Mouse (Mus musculus): ENCODE results near the gene Fam241a. TPM values are rescaled to one million over a fixed set of nuclear protein-coding genes. Genes with fewer than 3 reads are reported as not detected.

The Fam241a gene
- polyA plus RNA-seq, 1 experiment from 2014 or later: 8.7 TPM

- H3K9ac ChIP-seq: no peak overlapping the region
- H3K4me3 ChIP-seq: no peak overlapping the region
- WGBS: 88% methylated on average over 9 of the region's 9 CpGs
- H3K9me3 ChIP-seq: no peaks in the 10 kb centered on the region
- H3K4me2 ChIP-seq: no peak overlapping the region
- H3K4me1 ChIP-seq (replicated peaks): 0 out of 2 replicates have a peak, but pooled peaks cover 7% of the 10 kb centered on the region
- no peak for ATAC-seq (ENCODE audit: low FRiP score, low read depth)
- H3K27ac ChIP-seq (replicated peaks): no peak overlapping the region
- H3K27me3 ChIP-seq: no peaks in the 10 kb centered on the region
- H3K36me3 ChIP-seq: no peaks in the 10 kb centered on the region
Measured at GRCm38 (mm10) chr3:127871575-127871974, 24.5 kb downstream of the Fam241a start.

DNA sequence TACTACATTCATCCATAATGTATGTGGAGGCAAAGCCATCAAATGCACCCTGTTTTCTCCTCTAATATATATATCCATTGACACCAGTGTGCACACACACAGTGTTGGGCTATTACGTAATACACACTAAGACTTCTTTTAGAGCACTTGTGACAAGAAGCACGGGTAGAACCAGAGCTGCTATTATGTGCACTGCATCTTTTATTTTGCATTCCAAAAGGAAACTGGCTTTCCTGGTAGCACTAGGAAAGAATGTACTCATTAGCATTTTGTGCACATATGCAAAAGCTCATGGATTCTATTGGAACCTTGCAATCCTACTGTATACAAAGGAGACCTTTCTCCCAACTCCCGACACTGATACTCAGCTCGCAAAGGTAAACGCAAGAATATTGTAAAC lies 27.2 kb downstream of the Fam241a start:
- Histone ChIP-seq H3K27me3 (no peaks in the 10 kb centered on the region), H3K9ac (no peak overlapping the region), H3K4me3 (no peak overlapping the region), H3K36me3 (no peaks in the 10 kb centered on the region), H3K4me2 (0 out of 2 replicates have a peak overlapping the region, but pooled peaks have one; percentile 6), H3K9me3 (no peaks in the 10 kb centered on the region), H3K27ac (replicated peaks) (no peak overlapping the region; the same call in 1 of the 2 replicates), H3K4me1 (replicated peaks) (0 out of 2 replicates have a peak, but pooled peaks cover 7% of the 10 kb centered on the region)
- 38% methylated on average over 5 of the region's 5 CpGs for WGBS
- ATAC-seq (ENCODE audit: low FRiP score, low read depth): peak; percentile 61; the same call in 1 of the 2 replicates

DNA sequence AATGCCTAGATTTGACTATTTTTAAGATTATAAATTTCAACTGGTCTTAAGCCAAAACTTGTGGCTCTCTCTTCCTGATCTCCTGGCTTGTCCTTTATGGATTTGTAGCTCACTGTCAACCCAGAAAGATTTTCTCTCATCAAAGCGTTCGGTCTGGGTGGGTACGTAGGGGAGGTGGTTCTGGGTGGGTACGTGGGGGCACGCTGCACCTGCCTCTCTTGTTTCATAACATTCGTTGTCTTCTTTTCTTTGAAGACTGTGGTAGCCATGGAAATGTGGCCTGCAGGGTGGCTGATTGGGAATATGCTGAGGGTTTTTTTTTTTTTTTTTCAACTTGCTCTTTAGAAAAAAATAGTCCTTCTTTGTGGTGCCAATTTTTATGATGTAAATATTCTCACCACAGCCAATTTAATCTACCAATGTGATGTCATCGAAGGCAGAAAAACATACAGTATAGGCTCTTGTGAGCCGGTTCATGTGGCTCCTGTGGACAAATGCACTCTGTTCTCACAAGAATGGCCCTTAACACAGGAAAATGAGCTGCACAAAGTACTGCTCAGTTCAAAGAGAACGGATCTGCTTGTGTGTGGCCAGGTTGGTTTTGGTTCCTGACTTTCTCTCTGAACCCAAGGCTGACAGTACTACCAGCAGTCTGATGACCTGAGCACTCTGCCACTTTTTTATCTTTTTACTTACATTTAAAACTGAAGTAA lies 27.9 kb downstream of the Fam241a start:
- Histone ChIP-seq H3K9me3 (no peaks in the 10 kb centered on the region), H3K27me3 (no peaks in the 10 kb centered on the region), H3K4me2 (no peak overlapping the region), H3K4me3 (no peak overlapping the region), H3K9ac (no peak overlapping the region), H3K27ac (replicated peaks) (peak overlapping the region; percentile 55; the same call in 1 of the 2 replicates), H3K4me1 (replicated peaks) (0 out of 2 replicates have a peak, but pooled peaks cover 3% of the 10 kb centered on the region), H3K36me3 (no peaks in the 10 kb centered on the region)
- no peak for ATAC-seq (ENCODE audit: low FRiP score, low read depth)
- 45% methylated on average over 9 of the region's 9 CpGs for WGBS

GRCm38 (mm10) chr3:127864242-127864641 lies 31.9 kb downstream of the Fam241a start:
- H3K27ac ChIP-seq (replicated peaks): no peak overlapping the region
- no peak overlapping the region for H3K9ac ChIP-seq
- H3K27me3 ChIP-seq: no peaks in the 10 kb centered on the region
- 0 out of 2 replicates have a peak, but pooled peaks cover 3% of the 10 kb centered on the region for H3K4me1 ChIP-seq (replicated peaks)
- WGBS: 43% methylated on average over 2 of the region's 2 CpGs
- no peaks in the 10 kb centered on the region for H3K9me3 ChIP-seq
- no peak overlapping the region for H3K4me2 ChIP-seq
- no peaks in the 10 kb centered on the region for H3K36me3 ChIP-seq
- no peak for ATAC-seq (ENCODE audit: low FRiP score, low read depth)
- H3K4me3 ChIP-seq: no peak overlapping the region

DNA sequence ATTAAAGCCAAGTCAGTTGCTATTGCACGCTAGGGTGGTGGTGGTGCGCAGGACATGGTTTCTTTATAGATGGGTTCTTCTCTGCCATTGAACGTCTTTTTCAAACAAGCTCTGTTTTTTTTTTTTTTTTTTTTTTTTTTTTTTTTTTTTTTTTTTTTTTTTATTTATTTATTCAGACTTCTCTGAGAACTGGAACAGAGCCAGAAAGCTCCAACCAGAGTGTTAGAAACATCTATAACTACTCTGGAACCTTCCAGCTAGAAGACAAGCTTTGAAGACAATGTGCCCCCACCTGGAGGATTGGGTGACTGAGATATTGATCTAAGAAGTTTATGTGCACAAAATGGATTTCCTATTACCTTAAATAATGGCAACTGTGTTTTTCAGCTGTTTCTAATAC lies 32.6 kb downstream of the Fam241a start:
- Histone ChIP-seq H3K4me2 (no peak overlapping the region), H3K27ac (replicated peaks) (no peak overlapping the region), H3K27me3 (no peaks in the 10 kb centered on the region), H3K4me1 (replicated peaks) (no peaks in the 10 kb centered on the region), H3K4me3 (no peak overlapping the region), H3K9me3 (no peaks in the 10 kb centered on the region), H3K9ac (no peak overlapping the region), H3K36me3 (no peaks in the 10 kb centered on the region)
- WGBS: 67% methylated on average over 3 of the region's 3 CpGs
- no peak for ATAC-seq (ENCODE audit: low FRiP score, low read depth)

GRCm38 (mm10) chr3:127862479-127862878 lies 33.6 kb downstream of the Fam241a start:
- H3K4me1 ChIP-seq (replicated peaks): no peaks in the 10 kb centered on the region
- 73% methylated on average over 4 of the region's 4 CpGs for WGBS
- no peaks in the 10 kb centered on the region for H3K36me3 ChIP-seq
- H3K27ac ChIP-seq (replicated peaks): no peak overlapping the region
- H3K4me3 ChIP-seq: no peak overlapping the region
- H3K4me2 ChIP-seq: no peak overlapping the region
- no peak overlapping the region for H3K9ac ChIP-seq
- ATAC-seq (ENCODE audit: low FRiP score, low read depth): no peak
- no peaks in the 10 kb centered on the region for H3K9me3 ChIP-seq
- H3K27me3 ChIP-seq: no peaks in the 10 kb centered on the region

- Histone ChIP-seq H3K4me1 (replicated peaks) (no peaks in the 10 kb centered on the region), H3K4me2 (no peak overlapping the region), H3K4me3 (no peak overlapping the region), H3K27me3 (no peaks in the 10 kb centered on the region), H3K9ac (no peak overlapping the region), H3K27ac (replicated peaks) (no peak overlapping the region), H3K9me3 (no peaks in the 10 kb centered on the region), H3K36me3 (no peaks in the 10 kb centered on the region)
- no peak for ATAC-seq (ENCODE audit: low FRiP score, low read depth)
- WGBS: 90% methylated on average over 11 of the region's 11 CpGs
Measured at GRCm38 (mm10) chr3:127861340-127861739, 34.8 kb downstream of the Fam241a start.

GRCm38 (mm10) chr3:127853431-127854206 lies 42.5 kb downstream of the Fam241a start:
- Histone ChIP-seq H3K27ac (replicated peaks) (no peak overlapping the region), H3K4me3 (no peak overlapping the region), H3K27me3 (no peaks in the 10 kb centered on the region), H3K9ac (no peak overlapping the region), H3K9me3 (no peaks in the 10 kb centered on the region), H3K4me2 (peak overlapping the region; percentile 13; the same call in 1 of the 2 replicates), H3K36me3 (no peaks in the 10 kb centered on the region), H3K4me1 (replicated peaks) (0 out of 2 replicates have a peak, but pooled peaks cover 6% of the 10 kb centered on the region)
- peak; percentile 86 for ATAC-seq (ENCODE audit: low FRiP score, low read depth)
- 13% methylated on average over 15 of the region's 15 CpGs for WGBS

GRCm38 (mm10) chr3:127852722-127853121 lies 43.4 kb downstream of the Fam241a start:
- H3K4me3 ChIP-seq: no peak overlapping the region
- 74% methylated on average over 9 of the region's 9 CpGs for WGBS
- H3K27me3 ChIP-seq: no peaks in the 10 kb centered on the region
- H3K4me2 ChIP-seq: no peak overlapping the region
- H3K9me3 ChIP-seq: no peaks in the 10 kb centered on the region
- H3K27ac ChIP-seq (replicated peaks): no peak overlapping the region
- no peak overlapping the region for H3K9ac ChIP-seq
- H3K36me3 ChIP-seq: no peaks in the 10 kb centered on the region
- ATAC-seq (ENCODE audit: low FRiP score, low read depth): no peak
- 0 out of 2 replicates have a peak, but pooled peaks cover 6% of the 10 kb centered on the region for H3K4me1 ChIP-seq (replicated peaks)

GRCm38 (mm10) chr3:127850776-127851646 lies 45.1 kb downstream of the Fam241a start:
- 59% methylated on average over 9 of the region's 9 CpGs for WGBS

DNA sequence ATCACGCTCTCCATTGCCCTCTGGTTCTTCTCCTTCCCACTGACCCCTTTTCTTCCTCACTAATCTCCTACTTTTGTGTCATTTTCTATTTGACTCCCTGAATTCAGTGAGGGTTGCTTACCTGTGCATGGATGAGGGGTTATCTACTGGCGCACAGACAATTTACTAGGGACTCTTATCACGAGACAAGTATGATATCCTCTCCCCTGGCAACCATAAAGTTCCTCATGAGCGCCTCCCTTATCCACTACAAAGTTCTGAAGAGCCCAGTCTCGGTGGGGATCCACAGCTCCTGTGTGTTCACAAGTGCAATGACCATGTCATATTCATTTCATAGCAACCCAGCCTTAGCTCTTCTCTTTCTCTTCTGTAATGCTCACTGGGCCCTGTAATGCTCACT lies 46.2 kb downstream of the Fam241a start:
- Histone ChIP-seq H3K36me3 (no peaks in the 10 kb centered on the region), H3K4me1 (replicated peaks) (0 out of 2 replicates have a peak, but pooled peaks cover 6% of the 10 kb centered on the region), H3K27me3 (no peaks in the 10 kb centered on the region), H3K4me2 (no peak overlapping the region), H3K4me3 (no peak overlapping the region), H3K9ac (no peak overlapping the region), H3K27ac (replicated peaks) (no peak overlapping the region), H3K9me3 (no peaks in the 10 kb centered on the region)
- no peak for ATAC-seq (ENCODE audit: low FRiP score, low read depth)
- 80% methylated on average over 5 of the region's 5 CpGs for WGBS

More at GRCm38 (mm10) chr3:127850776-127851646, 45.1 kb downstream of the Fam241a start:
- no peaks in the 10 kb centered on the region for H3K27me3 ChIP-seq
- no peak for ATAC-seq (ENCODE audit: low FRiP score, low read depth)
- H3K9me3 ChIP-seq: no peaks in the 10 kb centered on the region
- no peak overlapping the region for H3K4me2 ChIP-seq
- H3K36me3 ChIP-seq: no peaks in the 10 kb centered on the region
- H3K9ac ChIP-seq: no peak overlapping the region
- H3K4me1 ChIP-seq (replicated peaks): 0 out of 2 replicates have a peak, but pooled peaks cover 6% of the 10 kb centered on the region
- H3K4me3 ChIP-seq: no peak overlapping the region
- H3K27ac ChIP-seq (replicated peaks): no peak overlapping the region

All from hindbrain, embryonic 15.5 days (tissue).